Mouse (Mus musculus) hindbrain, embryonic 15.5 days (tissue): ENCODE data around the gene Camk1. TPM values are rescaled to one million over a fixed set of nuclear protein-coding genes. Genes with fewer than 3 reads are reported as not detected.

ENCODE experiments used
- ATAC-seq: fragments of 200-750 bp; cut with Nextera tagmentation; 2 replicates; pipeline ENCODE4 v1.8.0; 2017; ENCODE audit warnings: low read depth, moderate number of reproducible peaks, moderate TSS enrichment; ENCODE audit not compliant: low FRiP score
- H3K27ac ChIP-seq: fragments of 300-500 bp; sonication (generic); replicated peaks from 2 replicates; pipeline ENCODE4 v1.5.1; 2015; ENCODE audit warnings: mild to moderate bottlenecking, inconsistent platforms
- H3K27me3 ChIP-seq: fragments of 300-500 bp; sonication (generic); 2 replicates; pipeline ENCODE4 v1.6.1; 2015; ENCODE audit warnings: control low read depth, inconsistent platforms
- H3K36me3 ChIP-seq: fragments of 300-500 bp; sonication (generic); 2 replicates; pipeline ENCODE4 v1.6.1; 2015; ENCODE audit warnings: control low read depth, inconsistent platforms
- H3K4me1 ChIP-seq: fragments of 300-500 bp; sonication (generic); replicated peaks from 2 replicates; pipeline ENCODE4 v1.6.1; 2015; ENCODE audit warnings: control low read depth, inconsistent platforms
- H3K4me2 ChIP-seq: fragments of 300-500 bp; sonication (generic); 2 replicates; pipeline ENCODE4 v1.6.1; 2015; ENCODE audit warnings: moderate library complexity, mild to moderate bottlenecking, inconsistent platforms
- H3K4me3 ChIP-seq: fragments of 300-500 bp; sonication (generic); 2 replicates; pipeline ENCODE4 v1.5.1; 2015; ENCODE audit warnings: mild to moderate bottlenecking, inconsistent platforms
- H3K9ac ChIP-seq: fragments of 300-500 bp; sonication (generic); 2 replicates; pipeline ENCODE4 v1.6.1; 2015; ENCODE audit warnings: inconsistent platforms
- H3K9me3 ChIP-seq: fragments of 300-500 bp; sonication (generic); 2 replicates; pipeline ENCODE4 v1.6.1; 2016; ENCODE audit warnings: control low read depth, inconsistent platforms
- WGBS: fragments of 180-500 bp; shearing (Covaris S2); methylation state at CpG from one replicate; pipeline ENCODE4 v1.1.7; 2015; 5-methylcytosine and 5-hydroxymethylcytosine counted together
- polyA plus RNA-seq: library from polyadenylated mRNA; unstranded; fragments of >200 nt; fragmentation: Nextera tagmentation; extraction: Ambion mirVana; gene quantifications from 2 replicates; pipeline ENCODE4 v1.2.1, GENCODE M21; 2015

Camk1 gene
- polyA plus RNA-seq, 1 experiment from 2014 or later, result 117 TPM

DNA sequence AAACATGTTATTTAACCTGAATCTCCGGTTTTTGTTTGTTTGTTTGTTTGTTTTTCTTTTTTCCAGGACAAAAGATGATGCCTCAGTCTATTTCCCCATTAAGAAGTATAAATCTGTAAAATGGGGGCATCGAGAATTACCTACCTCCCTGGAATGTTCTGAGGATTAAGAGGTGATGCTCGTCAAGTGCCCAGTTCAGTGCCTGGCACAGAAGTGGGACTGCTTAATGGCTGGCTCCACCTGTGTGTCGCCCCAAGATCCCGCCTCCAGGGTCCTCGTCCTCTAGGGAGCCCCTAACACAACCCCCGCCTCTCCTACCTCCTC lies 33.4 kb upstream of the Camk1 start:
- Histone ChIP-seq H3K9me3 (no peaks in the 10 kb centered on the region), H3K4me2 (peak overlapping the region; percentile 95), H3K36me3 (peaks cover 44% of the 10 kb centered on the region), H3K4me3 (peak overlapping the region; percentile 82), H3K4me1 (peaks cover 22% of the 10 kb centered on the region), H3K27ac (peak overlapping the region; percentile 98), H3K9ac (peak overlapping the region; percentile 92), H3K27me3 (no peaks in the 10 kb centered on the region)
- WGBS, result 12% methylated on average over 7 of the region's 7 CpGs
- no peak for ATAC-seq

DNA sequence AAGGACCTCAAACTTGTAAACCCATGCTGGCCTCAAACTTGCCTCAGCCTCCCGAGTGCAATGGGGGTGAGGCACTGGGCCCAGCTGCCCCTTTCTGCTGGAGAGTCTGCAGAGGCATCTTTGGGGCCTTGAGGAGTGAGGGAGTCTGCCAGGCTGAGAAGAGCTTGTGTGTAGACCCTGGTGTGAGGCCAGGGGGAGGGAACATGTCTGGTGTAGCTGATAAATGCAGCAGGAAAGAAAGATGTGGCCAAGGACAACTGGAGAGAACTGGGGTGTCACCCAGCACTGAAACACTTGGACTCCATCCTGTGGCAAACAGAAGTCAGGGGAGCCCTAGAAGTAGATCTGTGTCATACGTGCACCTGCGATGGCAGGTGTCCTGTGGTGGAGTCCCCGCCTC lies 29.7 kb upstream of the Camk1 start:
- H3K9ac ChIP-seq, result no peak overlapping the region
- no peak overlapping the region for H3K4me3 ChIP-seq
- H3K4me2 ChIP-seq, result no peak overlapping the region
- H3K27ac ChIP-seq, result no peak overlapping the region
- H3K27me3 ChIP-seq, result no peaks in the 10 kb centered on the region
- peaks cover 11% of the 10 kb centered on the region for H3K4me1 ChIP-seq
- 92% methylated on average over 4 of the region's 4 CpGs for WGBS
- peaks cover 58% of the 10 kb centered on the region for H3K36me3 ChIP-seq
- H3K9me3 ChIP-seq, result no peaks in the 10 kb centered on the region
- ATAC-seq, result no peak

DNA sequence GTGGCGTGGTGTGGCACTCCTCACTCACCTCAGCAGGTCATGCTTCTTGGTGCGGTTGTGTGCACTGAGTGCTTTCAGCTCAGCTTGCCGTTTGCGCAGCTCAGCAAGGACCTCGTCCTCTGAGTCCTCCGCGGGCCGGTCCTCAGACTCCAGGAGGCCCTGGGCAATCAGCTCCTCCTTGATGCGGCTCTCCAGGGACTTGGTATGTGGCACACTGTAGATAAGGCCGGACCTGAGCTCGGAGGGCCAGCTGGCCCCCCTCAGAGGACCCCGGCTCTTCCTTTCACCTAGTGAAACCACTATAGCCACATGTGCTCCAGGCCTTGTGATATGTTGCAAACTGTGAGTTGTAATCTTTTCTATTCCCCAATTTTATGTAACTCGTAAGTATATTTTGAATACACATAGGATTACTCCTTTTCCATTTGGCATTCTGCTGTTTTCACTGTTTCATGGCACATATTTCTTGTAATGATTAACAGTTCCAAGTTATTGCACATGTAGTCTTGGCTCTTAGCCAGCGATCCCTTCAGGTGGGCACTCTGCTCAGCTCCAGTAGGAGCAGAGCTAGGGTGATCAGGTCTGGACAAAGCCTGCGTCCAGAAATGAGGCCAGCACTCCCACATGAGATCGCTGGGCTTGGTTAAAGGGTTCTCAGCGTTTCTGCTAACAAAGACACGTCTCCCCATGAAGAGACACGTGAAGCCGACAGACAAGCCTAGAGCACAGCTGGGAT lies 26.6 kb upstream of the Camk1 start:
- WGBS, result 95% methylated on average over 20 of the region's 20 CpGs
- peaks cover 59% of the 10 kb centered on the region for H3K36me3 ChIP-seq

GRCm38 (mm10) chr6:113368577-113368976 lies 24.8 kb upstream of the Camk1 start:
- Histone ChIP-seq H3K4me2 (no peak overlapping the region), H3K4me1 (no peaks in the 10 kb centered on the region), H3K27me3 (no peaks in the 10 kb centered on the region), H3K9me3 (no peaks in the 10 kb centered on the region), H3K27ac (no peak overlapping the region), H3K4me3 (no peak overlapping the region), H3K9ac (no peak overlapping the region), H3K36me3 (peaks cover 44% of the 10 kb centered on the region)
- peak; percentile 51; the same call in 1 of the 2 replicates for ATAC-seq
- 73% methylated on average over 5 of the region's 5 CpGs for WGBS

More for the DNA sequence above, 26.6 kb upstream of the Camk1 start:
- no peaks in the 10 kb centered on the region for H3K9me3 ChIP-seq
- no peak overlapping the region for H3K27ac ChIP-seq
- H3K4me1 ChIP-seq, result no peaks in the 10 kb centered on the region
- H3K4me3 ChIP-seq, result no peak overlapping the region
- H3K27me3 ChIP-seq, result no peaks in the 10 kb centered on the region
- no peak overlapping the region for H3K9ac ChIP-seq
- H3K4me2 ChIP-seq, result no peak overlapping the region
- no peak for ATAC-seq

- Histone ChIP-seq H3K9me3 (no peaks in the 10 kb centered on the region), H3K4me2 (no peak overlapping the region), H3K27ac (no peak overlapping the region), H3K4me1 (no peaks in the 10 kb centered on the region), H3K4me3 (no peak overlapping the region), H3K9ac (no peak overlapping the region), H3K36me3 (peaks cover 39% of the 10 kb centered on the region), H3K27me3 (no peaks in the 10 kb centered on the region)
- 89% methylated on average over 7 of the region's 7 CpGs for WGBS
- no peak for ATAC-seq
Observed at GRCm38 (mm10) chr6:113368124-113368523, 24.3 kb upstream of the Camk1 start.

DNA sequence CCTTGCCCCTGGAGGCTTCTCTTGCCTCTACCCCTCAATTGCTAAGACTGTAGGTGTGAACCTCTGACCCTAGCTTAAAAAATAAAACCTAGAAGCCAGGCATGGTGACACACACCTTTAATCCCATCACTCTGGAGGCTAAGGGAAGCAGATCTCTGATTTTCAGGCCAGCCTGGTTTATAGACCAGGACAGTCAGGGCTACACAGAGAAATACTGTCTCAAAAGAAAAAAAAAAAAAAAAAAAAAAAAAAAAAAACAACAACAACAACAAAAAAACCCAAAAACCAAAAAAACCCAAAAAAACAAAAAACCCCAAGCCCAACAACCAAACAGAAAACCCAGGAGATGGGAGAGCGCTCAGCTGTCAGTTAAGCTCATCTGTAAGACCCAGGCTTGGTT lies 23.8 kb upstream of the Camk1 start:
- H3K36me3 ChIP-seq, result peaks cover 35% of the 10 kb centered on the region
- no peaks in the 10 kb centered on the region for H3K4me1 ChIP-seq
- no peak overlapping the region for H3K4me3 ChIP-seq
- no peak overlapping the region for H3K9ac ChIP-seq
- H3K27me3 ChIP-seq, result no peaks in the 10 kb centered on the region
- ATAC-seq, result no peak
- H3K9me3 ChIP-seq, result no peaks in the 10 kb centered on the region
- WGBS, result 91% methylated on average over 1 of the region's 1 CpGs
- H3K4me2 ChIP-seq, result no peak overlapping the region
- no peak overlapping the region for H3K27ac ChIP-seq

DNA sequence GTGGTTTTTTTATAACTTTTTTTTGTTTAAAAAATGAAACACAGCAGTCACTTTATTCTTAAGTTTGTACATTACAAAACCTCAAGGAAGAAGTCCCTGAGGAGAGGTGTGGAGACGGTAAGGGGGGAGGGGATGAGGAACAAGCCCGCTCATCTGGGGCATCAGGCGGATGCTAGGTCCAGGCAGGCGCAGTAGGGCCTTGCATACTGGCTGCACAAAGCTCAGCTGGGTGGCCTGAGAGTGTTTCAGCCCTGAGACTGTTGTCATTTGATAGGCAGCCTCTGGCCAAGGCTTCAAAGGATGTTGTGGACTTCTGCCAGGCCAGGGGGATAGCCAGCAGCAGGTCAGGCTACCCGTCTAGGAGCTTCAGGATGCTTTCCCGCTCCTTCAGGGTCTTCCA lies 22.9 kb upstream of the Camk1 start:
- Histone ChIP-seq H3K9ac (no peak overlapping the region), H3K36me3 (peaks cover 33% of the 10 kb centered on the region), H3K4me3 (no peak overlapping the region), H3K27ac (no peak overlapping the region), H3K27me3 (no peaks in the 10 kb centered on the region), H3K4me1 (no peaks in the 10 kb centered on the region), H3K9me3 (no peaks in the 10 kb centered on the region), H3K4me2 (no peak overlapping the region)
- 90% methylated on average over 6 of the region's 6 CpGs for WGBS
- ATAC-seq, result no peak

DNA sequence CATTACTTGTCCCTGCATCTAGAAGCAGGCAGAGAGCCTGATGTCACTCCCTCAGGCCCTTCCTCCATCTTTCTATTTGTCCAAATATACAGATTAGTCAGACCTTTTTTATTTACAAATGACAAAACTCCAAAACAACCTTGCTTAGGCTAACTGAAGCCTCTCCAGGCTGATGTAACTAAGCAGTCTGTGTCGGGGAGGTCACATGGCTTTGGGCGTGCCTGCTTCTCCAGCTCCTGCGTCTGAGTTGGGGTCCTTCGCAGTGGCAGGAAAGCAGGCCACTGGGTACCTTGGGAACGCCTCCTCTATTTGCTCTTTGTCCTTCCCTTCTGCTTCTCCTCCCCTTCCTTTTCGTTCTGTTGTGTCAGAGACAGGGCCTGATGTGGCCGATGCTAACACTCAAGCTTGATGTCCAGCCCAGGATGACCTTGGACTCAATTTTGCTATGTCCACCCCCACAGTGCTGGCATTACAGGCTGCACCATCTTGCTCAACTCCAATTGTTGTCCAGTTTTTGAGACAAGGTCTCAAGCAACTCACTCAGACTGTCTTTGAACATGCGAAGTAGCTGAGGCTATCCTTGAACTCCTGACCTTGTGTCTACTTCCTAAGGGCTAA lies 20.8 kb upstream of the Camk1 start:
- Histone ChIP-seq H3K9me3 (no peaks in the 10 kb centered on the region), H3K4me3 (no peak overlapping the region), H3K27me3 (no peaks in the 10 kb centered on the region), H3K27ac (no peak overlapping the region), H3K4me2 (no peak overlapping the region), H3K4me1 (no peaks in the 10 kb centered on the region), H3K36me3 (peaks cover 13% of the 10 kb centered on the region), H3K9ac (no peak overlapping the region)
- ATAC-seq, result no peak
- 69% methylated on average over 8 of the region's 8 CpGs for WGBS

GRCm38 (mm10) chr6:113362241-113362640 lies 18.5 kb upstream of the Camk1 start:
- Histone ChIP-seq H3K4me1 (no peaks in the 10 kb centered on the region), H3K27me3 (no peaks in the 10 kb centered on the region), H3K4me2 (no peak overlapping the region), H3K4me3 (no peak overlapping the region), H3K36me3 (no peaks in the 10 kb centered on the region), H3K27ac (no peak overlapping the region), H3K9ac (no peak overlapping the region), H3K9me3 (no peaks in the 10 kb centered on the region)
- 91% methylated on average over 1 of the region's 1 CpGs for WGBS
- no peak for ATAC-seq

DNA sequence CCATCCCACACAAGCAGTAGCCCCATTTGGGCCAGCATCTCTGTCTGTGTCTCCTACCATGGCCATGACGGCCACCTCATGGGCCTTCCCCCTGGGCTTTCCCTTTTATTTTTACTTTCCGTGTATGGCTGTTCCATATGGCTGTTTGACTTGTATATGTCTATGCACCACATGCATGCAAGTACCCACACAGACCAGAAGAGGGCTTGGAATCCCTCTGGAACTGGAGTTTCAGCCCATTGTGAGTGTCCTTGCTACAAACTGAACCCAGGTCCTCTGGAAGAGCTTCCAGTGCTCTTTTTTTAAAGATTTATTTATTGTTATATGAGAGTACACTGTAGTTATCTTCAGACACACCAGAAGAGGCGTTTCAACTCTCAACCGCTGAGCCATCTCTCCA lies 17.7 kb upstream of the Camk1 start:
- no peaks in the 10 kb centered on the region for H3K9me3 ChIP-seq
- H3K4me2 ChIP-seq, result no peak overlapping the region
- H3K27ac ChIP-seq, result no peak overlapping the region
- no peak overlapping the region for H3K4me3 ChIP-seq
- no peaks in the 10 kb centered on the region for H3K27me3 ChIP-seq
- H3K9ac ChIP-seq, result no peak overlapping the region
- no peaks in the 10 kb centered on the region for H3K4me1 ChIP-seq
- WGBS, result 76% methylated on average over 4 of the region's 4 CpGs
- ATAC-seq, result no peak
- no peaks in the 10 kb centered on the region for H3K36me3 ChIP-seq

DNA sequence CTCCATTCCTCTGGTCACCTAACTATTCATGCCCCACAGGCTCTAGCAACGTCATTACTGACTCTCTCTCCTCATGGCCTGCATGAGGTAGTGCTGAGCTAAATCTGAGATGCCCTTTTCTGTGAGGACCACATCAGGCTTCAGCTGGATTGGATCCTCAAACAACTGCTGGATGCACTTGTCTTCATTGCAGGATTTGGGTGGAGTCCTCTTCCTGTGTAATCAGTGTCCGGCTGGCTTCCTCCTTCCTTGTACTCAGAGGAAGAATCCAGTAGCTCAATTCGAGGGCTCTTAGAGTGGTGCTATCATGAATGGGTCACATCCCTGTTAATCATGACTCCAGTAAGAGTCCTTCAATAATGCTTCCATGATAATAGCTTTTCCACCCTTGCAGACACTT lies 9.9 kb upstream of the Camk1 start:
- Histone ChIP-seq H3K27ac (no peak overlapping the region), H3K9ac (no peak overlapping the region), H3K4me3 (no peak overlapping the region), H3K27me3 (no peaks in the 10 kb centered on the region), H3K4me1 (no peaks in the 10 kb centered on the region), H3K36me3 (no peaks in the 10 kb centered on the region), H3K9me3 (no peaks in the 10 kb centered on the region), H3K4me2 (no peak overlapping the region)
- no peak for ATAC-seq
- WGBS, result 84% methylated on average over 3 of the region's 3 CpGs

DNA sequence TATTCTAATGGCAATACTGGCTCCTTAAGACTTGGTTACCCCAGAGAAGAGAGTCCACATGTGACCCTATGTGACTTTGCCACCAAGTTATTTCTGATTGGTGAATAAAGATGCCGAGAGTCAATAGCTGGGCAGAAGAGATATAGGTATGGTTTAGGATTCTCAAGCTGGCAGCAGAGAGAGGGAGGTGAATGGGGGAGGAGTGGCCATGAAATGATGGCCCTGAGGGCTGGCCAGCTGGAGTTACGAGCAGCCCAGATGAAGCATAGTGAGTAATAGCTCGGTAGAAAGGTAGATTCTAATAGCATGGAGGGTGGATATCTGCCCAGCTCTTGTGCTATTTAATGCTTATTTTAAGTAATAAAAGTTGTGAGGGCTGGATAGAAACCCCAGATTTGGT lies 9.0 kb upstream of the Camk1 start:
- Histone ChIP-seq H3K27ac (no peak overlapping the region), H3K9me3 (no peaks in the 10 kb centered on the region), H3K4me3 (no peak overlapping the region), H3K9ac (no peak overlapping the region), H3K4me2 (no peak overlapping the region), H3K4me1 (no peaks in the 10 kb centered on the region), H3K27me3 (no peaks in the 10 kb centered on the region), H3K36me3 (no peaks in the 10 kb centered on the region)
- no peak for ATAC-seq
- 76% methylated on average over 3 of the region's 3 CpGs for WGBS

- Histone ChIP-seq H3K4me2 (no peak overlapping the region), H3K4me3 (no peak overlapping the region), H3K4me1 (no peaks in the 10 kb centered on the region), H3K27me3 (no peaks in the 10 kb centered on the region), H3K27ac (no peak overlapping the region), H3K36me3 (no peaks in the 10 kb centered on the region), H3K9ac (no peak overlapping the region), H3K9me3 (no peaks in the 10 kb centered on the region)
- WGBS, result 65% methylated on average over 10 of the region's 10 CpGs
- no peak for ATAC-seq
Observed at GRCm38 (mm10) chr6:113351653-113352052, 7.9 kb upstream of the Camk1 start.
